In the genomic region with DNA sequence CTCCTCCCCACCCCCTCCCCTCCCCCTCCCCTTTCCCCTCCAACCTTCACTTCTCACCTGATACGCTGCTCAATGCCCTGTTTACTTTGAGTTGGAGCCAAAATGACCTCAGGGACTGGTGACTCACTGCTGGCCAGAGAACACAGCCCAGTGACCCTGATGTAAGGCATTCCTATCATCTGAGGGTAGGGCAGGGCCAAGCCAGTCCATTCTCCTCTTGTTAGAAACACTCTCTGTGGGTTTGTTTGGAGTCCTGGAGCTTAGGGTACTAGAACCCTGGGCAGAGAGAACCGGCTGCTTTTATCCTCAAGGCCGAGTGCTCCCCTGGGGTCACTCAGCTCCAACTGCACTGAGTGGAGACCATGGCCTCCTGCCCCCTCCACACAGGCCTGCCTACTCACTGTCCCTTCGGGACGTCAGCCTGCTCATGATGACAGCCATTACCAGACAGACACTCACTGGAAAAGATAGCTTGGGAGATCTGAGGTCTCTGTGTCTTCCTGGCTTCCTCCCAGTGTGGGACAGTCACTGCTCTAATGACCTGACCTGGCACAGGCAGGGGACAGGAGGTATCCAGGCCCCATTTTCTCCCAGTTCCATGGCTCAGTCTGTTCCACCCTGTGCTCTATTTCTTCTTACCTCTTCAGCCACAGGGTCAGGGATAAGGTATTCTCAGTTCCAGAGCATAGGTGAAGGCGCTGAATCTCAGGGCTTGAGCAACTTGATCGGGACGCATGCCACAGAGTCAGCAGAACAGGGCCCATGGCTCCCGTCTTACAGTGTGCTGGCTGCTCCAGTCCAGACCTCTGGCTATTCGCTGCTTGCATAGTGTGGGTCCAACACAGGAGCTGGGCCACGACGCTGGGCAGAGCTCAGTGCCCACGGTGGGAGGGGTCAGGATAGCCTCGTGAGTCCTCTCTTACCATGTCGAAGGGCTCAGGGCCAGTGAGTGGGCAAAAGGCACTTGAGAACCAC, we compare ENCODE assay signal across 8 mouse cellular contexts.
DNase-seq lines count a peak whose midpoint lies in the region; ATAC-seq and TF ChIP-seq lines count a peak whose summit lies in the region.

No protein-coding gene starts in this region.

- TF ChIP-seq POLR2A in liver, adult 2 months (IDR thresholded peaks at IDR 0.05; ENCODE audit: extremely low read depth, insufficient read depth, low read length) = no peak
- no peak for TF ChIP-seq POLR2A in thymus, adult 2 months (IDR thresholded peaks at IDR 0.05; ENCODE audit: control insufficient read depth, extremely low read depth, insufficient read depth, low read length, poor library complexity)

- intact Hi-C loops in gastrocnemius, postnatal 14 days (cut with DNase I; ENCODE audit: low total_unique reads) = no loop called here
- intact Hi-C loops in heart, postnatal 25 days (cut with DNase I) = no loop called here

- no peak for TF ChIP-seq CTCF in liver, adult 2 months (IDR thresholded peaks at IDR 0.05; ENCODE audit: low read depth, low read length)
- no peak for TF ChIP-seq CTCF in thymus, adult 2 months (IDR thresholded peaks at IDR 0.05; ENCODE audit: borderline replicate concordance, control insufficient read depth, extremely low read depth, insufficient read depth, low read length, poor library complexity)

- no peak for ATAC-seq in midbrain, embryonic 14.5 days (ENCODE audit: low FRiP score, low TSS enrichment)

- H3K36me3 ChIP-seq in liver, adult 2 months (ENCODE audit: control insufficient read depth, insufficient read depth, low read length) = no peaks in the 10 kb centered on the region
- H3K36me3 ChIP-seq in thymus, adult 2 months (ENCODE audit: control insufficient read depth, insufficient read depth, low read length) = no peaks in the 10 kb centered on the region
- no peaks in the 10 kb centered on the region for H3K36me3 ChIP-seq in midbrain, embryonic 14.5 days (ENCODE audit: control insufficient read depth, insufficient read depth, low read length)

- peak overlapping the region; percentile 92 for H3K27ac ChIP-seq in liver, adult 2 months (replicated peaks; ENCODE audit: insufficient read depth, low read depth, low read length)
- H3K27ac ChIP-seq in thymus, adult 2 months (ENCODE audit: control insufficient read depth, insufficient read depth, low read length) = no peak overlapping the region
- H3K27ac ChIP-seq in midbrain, embryonic 14.5 days (replicated peaks; ENCODE audit: low read depth, low read length) = no peak overlapping the region

- H3K4me1 ChIP-seq in liver, adult 2 months (ENCODE audit: control insufficient read depth, insufficient read depth, low read length) = peaks cover 24% of the 10 kb centered on the region
- no peaks in the 10 kb centered on the region for H3K4me1 ChIP-seq in thymus, adult 2 months (replicated peaks; ENCODE audit: control insufficient read depth, insufficient read depth, low read length)
- H3K4me1 ChIP-seq in midbrain, embryonic 14.5 days (ENCODE audit: control insufficient read depth, insufficient read depth, low read length) = 0 out of 2 replicates have a peak, but pooled peaks cover 5% of the 10 kb centered on the region

- WGBS in liver, adult 2 months = 34% methylated on average over 15 of the region's 15 CpGs
- WGBS in thymus, adult 2 months = 91% methylated on average over 15 of the region's 15 CpGs
- WGBS in midbrain, embryonic 14.5 days = 76% methylated on average over 15 of the region's 15 CpGs

- no peak overlapping the region for H3K4me3 ChIP-seq in liver, adult 2 months (ENCODE audit: insufficient read depth, low read depth, low read length)
- no peak overlapping the region for H3K4me3 ChIP-seq in thymus, adult 2 months (ENCODE audit: control insufficient read depth, insufficient read depth, low read length)
- no peak overlapping the region for H3K4me3 ChIP-seq in midbrain, embryonic 14.5 days (replicated peaks; ENCODE audit: low read depth, low read length)

- H3K79me2 ChIP-seq in liver, adult 2 months (ENCODE audit: control insufficient read depth, insufficient read depth, low read length) = no peaks in the 10 kb centered on the region

- peak overlapping the region; percentile 48 for H3K9ac ChIP-seq in liver, adult 2 months (ENCODE audit: low read depth, low read length)
- H3K9ac ChIP-seq in midbrain, embryonic 14.5 days (replicated peaks; ENCODE audit: low read length) = no peak overlapping the region

- no peaks in the 10 kb centered on the region for H3K9me3 ChIP-seq in midbrain, embryonic 14.5 days (ENCODE audit: control insufficient read depth, low read length)

- peak; percentile 17 for DNase-seq in gastrocnemius, postnatal 14 days
- DNase-seq in gastrocnemius, postnatal 25 days = no peak
- DNase-seq in adrenal gland, postnatal 10 days = peak; percentile 85
- peak; percentile 56 for DNase-seq in heart, postnatal 25 days (ENCODE audit: low spot score)
- DNase-seq in liver, adult 2 months (ENCODE audit: extremely low read depth, low read depth, low spot score) = peak; percentile 98
- peak; percentile 61 to 72 for DNase-seq in urinary bladder, postnatal 36 days (ENCODE audit: low spot score in 2 of 2)
- DNase-seq in thymus, adult 2 months = no peak
- no peak for DNase-seq in midbrain, embryonic 14.5 days

- no peaks in the 10 kb centered on the region for H3K27me3 ChIP-seq in liver, adult 2 months (ENCODE audit: control insufficient read depth, insufficient read depth, low read length)
- H3K27me3 ChIP-seq in thymus, adult 2 months (ENCODE audit: control insufficient read depth, insufficient read depth, low read length) = no peaks in the 10 kb centered on the region; the same call in 1 of the 2 replicates
- H3K27me3 ChIP-seq in midbrain, embryonic 14.5 days (ENCODE audit: control insufficient read depth, insufficient read depth, low read length) = no peaks in the 10 kb centered on the region

- no peak overlapping the region for H3K4me2 ChIP-seq in midbrain, embryonic 14.5 days (ENCODE audit: low read length)

Comparison
In these comparisons a context has a peak if more than half of its experiments do, and no peak if none do; other contexts are left out.
1. DNase-seq: peak in gastrocnemius, postnatal 14 days (single experiment), adrenal gland, postnatal 10 days (single experiment), heart, postnatal 25 days (single experiment), liver, adult 2 months (single experiment) and urinary bladder, postnatal 36 days (2 of 2); none in gastrocnemius, postnatal 25 days (single experiment), thymus, adult 2 months (single experiment) and midbrain, embryonic 14.5 days (single experiment).